Mouse (Mus musculus) small intestine, adult 2 months (tissue): ENCODE measurements around the gene Gnat3.

Experiments
- CTCF ChIP-seq: fragments of 200-500 bp; IDR thresholded peaks from 2 replicates; pipeline ENCODE4 v1.5.1; 2012; ENCODE audit warnings: low read depth, mild to moderate bottlenecking, control low read depth, inconsistent platforms, low read length, moderate library complexity, mixed read lengths; ENCODE audit not compliant: insufficient replicate concordance, insufficient read length; ENCODE audit errors: extremely low read depth
- POLR2A ChIP-seq: fragments of 200-500 bp; IDR thresholded peaks from 2 replicates; pipeline ENCODE4 v1.6.1; 2012; ENCODE audit warnings: low read depth, mild to moderate bottlenecking, control low read depth, inconsistent platforms, low read length, moderate library complexity

DNA sequence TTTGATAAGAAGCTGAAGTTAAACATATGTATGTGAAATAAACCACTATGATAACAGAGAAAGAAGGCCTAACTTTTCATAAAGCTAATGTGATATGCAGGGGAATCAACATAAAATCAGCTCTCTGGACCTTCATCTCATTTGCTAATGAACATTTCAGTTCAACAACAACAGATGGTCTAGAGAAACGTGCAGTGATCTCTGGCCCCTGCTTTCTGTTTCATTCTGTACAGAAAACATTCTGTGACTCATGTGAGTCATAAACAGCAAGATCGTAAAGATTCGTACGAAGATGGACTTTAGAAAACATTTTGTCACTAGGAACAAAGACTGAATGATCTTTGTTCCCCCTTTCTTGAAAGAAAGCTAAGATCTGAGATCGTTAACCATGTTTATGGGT is 48.0 kb downstream of the Gnat3 start:
- no peak for TF ChIP-seq CTCF
- TF ChIP-seq POLR2A: no peak
